ENCODE assay signal across 8 mouse cellular contexts in genomic region chr2:57113431-57113830, GRCm38 (mm10). TPM values are rescaled to one million over a fixed set of nuclear protein-coding genes. Genes with fewer than 3 reads are reported as not detected.
DNase-seq lines count a peak whose midpoint lies in the region; ATAC-seq and TF ChIP-seq lines count a peak whose summit lies in the region.

No protein-coding gene starts in this region.

- H3K36me3 ChIP-seq in forebrain, embryonic 12.5 days (replicated peaks), result no peaks in the 10 kb centered on the region
- H3K36me3 ChIP-seq in limb, embryonic 10.5 days, result peaks cover 8% of the 10 kb centered on the region; the same call in 1 of the 2 replicates
- no peaks in the 10 kb centered on the region for H3K36me3 ChIP-seq in neural tube, embryonic 13.5 days

- H3K27me3 ChIP-seq in forebrain, embryonic 12.5 days, result peaks cover 58% of the 10 kb centered on the region
- H3K27me3 ChIP-seq in limb, embryonic 10.5 days (ENCODE audit: low read depth, poor library complexity, severe bottlenecking), result peaks cover 54% of the 10 kb centered on the region
- peaks cover 78% of the 10 kb centered on the region for H3K27me3 ChIP-seq in neural tube, embryonic 13.5 days

- peaks cover 41% of the 10 kb centered on the region for H3K4me1 ChIP-seq in forebrain, embryonic 12.5 days
- peaks cover 59% of the 10 kb centered on the region for H3K4me1 ChIP-seq in limb, embryonic 10.5 days
- peaks cover 73% of the 10 kb centered on the region for H3K4me1 ChIP-seq in neural tube, embryonic 13.5 days (replicated peaks)

- DNase-seq in left cerebral cortex, adult 2 months (ENCODE audit: extremely low spot score in 1 of 2, low spot score in 2 of 2), result no peak
- no peak for DNase-seq in left cerebral cortex, postnatal 4 days
- DNase-seq in limb, embryonic 10.5 days (ENCODE audit: low spot score), result no peak
- DNase-seq in embryo, embryonic 10 days (ENCODE audit: low spot score), result no peak
- DNase-seq in layer of hippocampus, adult 9-11 months, result no peak
- DNase-seq in gastrocnemius, adult 8-10 months (ENCODE audit: low spot score in 2 of 2), result no peak

- peak overlapping the region; percentile 87 for H3K4me3 ChIP-seq in left cerebral cortex, adult 2 months
- H3K4me3 ChIP-seq in forebrain, embryonic 12.5 days (replicated peaks), result peak overlapping the region; percentile 83
- H3K4me3 ChIP-seq in limb, embryonic 10.5 days, result peak overlapping the region; percentile 93
- peak overlapping the region; percentile 55 for H3K4me3 ChIP-seq in neural tube, embryonic 13.5 days

- WGBS in forebrain, embryonic 12.5 days, result 23% methylated on average over 5 of the region's 5 CpGs
- 9% methylated on average over 5 of the region's 5 CpGs for WGBS in limb, embryonic 10.5 days
- WGBS in neural tube, embryonic 13.5 days, result 14% methylated on average over 5 of the region's 5 CpGs

- no peak for TF ChIP-seq CTCF in left cerebral cortex, adult 2 months (IDR thresholded peaks at IDR 0.05)

- H3K27ac ChIP-seq in left cerebral cortex, adult 2 months, result no peak overlapping the region
- no peak overlapping the region for H3K27ac ChIP-seq in forebrain, embryonic 12.5 days
- no peak overlapping the region for H3K27ac ChIP-seq in limb, embryonic 10.5 days
- H3K27ac ChIP-seq in neural tube, embryonic 13.5 days (replicated peaks), result no peak overlapping the region

- peak overlapping the region; percentile 98 for H3K4me2 ChIP-seq in forebrain, embryonic 12.5 days
- peak overlapping the region; percentile 98 for H3K4me2 ChIP-seq in neural tube, embryonic 13.5 days

- no peak for ATAC-seq in forebrain, embryonic 12.5 days (ENCODE audit: low FRiP score)
- no peak for ATAC-seq in neural tube, embryonic 13.5 days (ENCODE audit: low read depth)

- H3K9me3 ChIP-seq in forebrain, embryonic 12.5 days, result 0 out of 2 replicates have a peak, but pooled peaks cover 2% of the 10 kb centered on the region
- no peaks in the 10 kb centered on the region for H3K9me3 ChIP-seq in limb, embryonic 10.5 days (replicated peaks)
- no peaks in the 10 kb centered on the region for H3K9me3 ChIP-seq in neural tube, embryonic 13.5 days

- intact Hi-C loops in left cerebral cortex, adult 2 months (cut with DNase I), result loop anchor here (5.0 kb wide), 1 partner anchor 504 kb away; no protein-coding TSS in a partner anchor
- intact Hi-C loops in left cerebral cortex, postnatal 4 days (cut with DNase I), result loop anchor here (10.0 kb wide), 2 partner anchors 721 to 791 kb away; no protein-coding TSS in a partner anchor

- no peak overlapping the region for H3K9ac ChIP-seq in forebrain, embryonic 12.5 days
- 0 out of 2 replicates have a peak overlapping the region, but pooled peaks have one; percentile 57 for H3K9ac ChIP-seq in neural tube, embryonic 13.5 days

RNA-seq across cellular contexts. Expression of gene Nr4a2, which starts 10.4 kb away (rescaled TPM):
- 10 to 100 TPM; 38.1 to 58.8 TPM for total RNA-seq in left cerebral cortex, adult 2 months (2021)
- total RNA-seq in left cerebral cortex, postnatal 4 days (2021), result 10 to 100 TPM; 78.0 to 87.9 TPM
- 18.1 and 18.7 TPM in 2 replicates for polyA plus RNA-seq in forebrain, embryonic 12.5 days (2016; fragmentation: Nextera tagmentation; extraction: Ambion mirVana)
- polyA plus RNA-seq in limb, embryonic 10.5 days (2016; fragmentation: Nextera tagmentation; extraction: Ambion mirVana), result 5.8 and 8.7 TPM in 2 replicates
- polyA plus RNA-seq in neural tube, embryonic 13.5 days (2015; fragmentation: Nextera tagmentation; extraction: Ambion mirVana), result 21.8 and 25.1 TPM in 2 replicates
- under 1 TPM; 0.49 to 0.89 (median 0.77) TPM for total RNA-seq in gastrocnemius, adult 8-10 months (2022)

Comparison
In these comparisons a context has a peak if more than half of its experiments do, and no peak if none do; other contexts are left out.
1. RNA of gene Nr4a2, which starts 10.4 kb away (total RNA-seq): 78.0 to 87.9 TPM in left cerebral cortex, postnatal 4 days and 38.1 to 58.8 TPM in left cerebral cortex, adult 2 months; 0.49 to 0.89 TPM in gastrocnemius, adult 8-10 months; every median in the first group is over 10 times any median in the second.
2. Peak in every context shown above with its lines, with median percentiles within 50 percentile points of each other: H3K4me3 ChIP-seq.